16 mouse cellular contexts compared by ENCODE assay signal in the genomic region with DNA sequence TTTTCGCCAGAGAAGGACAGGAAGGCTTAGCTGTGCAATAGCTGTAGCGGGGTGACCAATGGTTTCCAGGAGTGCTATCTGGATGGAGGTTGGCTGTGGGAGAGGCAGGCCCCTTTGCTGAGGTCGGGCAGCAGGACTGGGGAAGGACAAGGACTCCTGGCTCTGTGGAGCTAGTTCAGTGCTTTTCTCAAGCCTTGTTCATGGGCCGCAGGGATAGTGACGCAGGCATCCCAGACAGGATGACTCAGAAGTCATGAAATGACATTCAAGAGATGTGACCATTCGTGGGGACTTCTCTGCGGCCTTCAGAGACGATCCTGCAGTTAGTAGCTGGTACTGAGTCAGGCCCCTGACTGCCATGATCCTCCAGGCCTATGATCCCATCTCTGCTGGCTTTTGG. TPM values are rescaled to one million over a fixed set of nuclear protein-coding genes. Genes with fewer than 3 reads are reported as not detected.
"Had no signal": no experiment of that assay in that cellular context is flagged by ENCODE, and none has a peak within 500 bp of the region (broad histone marks: within the 10 kb centered on the region; RNA-seq: fewer than 3 reads in every experiment).

No protein-coding gene starts in this region.

- ATAC-seq: liver, postnatal 0 days had no signal

- H3K27me3 ChIP-seq: limb, embryonic 12.5 days; liver, embryonic 13.5 days; lung, embryonic 15.5 days; midbrain, embryonic 15.5 days; neural tube, embryonic 12.5 days had no signal

- H3K36me3 ChIP-seq: limb, embryonic 12.5 days; liver, embryonic 13.5 days; lung, embryonic 15.5 days; midbrain, embryonic 15.5 days; neural tube, embryonic 12.5 days had no signal

- H3K9me3 ChIP-seq: limb, embryonic 12.5 days; liver, embryonic 13.5 days; lung, embryonic 15.5 days; megakaryocyte, embryonic 14.5 days; midbrain, embryonic 15.5 days; neural tube, embryonic 12.5 days had no signal

- H3K4me2 ChIP-seq: limb, embryonic 12.5 days; liver, embryonic 13.5 days; lung, embryonic 15.5 days; midbrain, embryonic 11.5 days; midbrain, embryonic 15.5 days; neural tube, embryonic 12.5 days had no signal

- H3K4me3 ChIP-seq: limb, embryonic 12.5 days; liver, embryonic 13.5 days; lung, embryonic 15.5 days; megakaryocyte, embryonic 14.5 days; midbrain, embryonic 15.5 days; neural tube, embryonic 12.5 days had no signal

- H3K4me1 ChIP-seq: limb, embryonic 12.5 days; liver, embryonic 13.5 days; lung, embryonic 15.5 days; midbrain, embryonic 15.5 days had no signal

- DNase-seq: kidney, postnatal 36 days; liver; liver, embryonic 13.5 days; liver, postnatal 0 days; lung, postnatal 14 days; right cerebral cortex, postnatal 25 days; thymus, postnatal 36 days had no signal

- H3K27ac ChIP-seq: kidney, postnatal 0 days; limb, embryonic 12.5 days; liver, embryonic 13.5 days; lung, embryonic 15.5 days; macrophage; midbrain, embryonic 15.5 days; neural tube, embryonic 12.5 days had no signal

- H3K9ac ChIP-seq: limb, embryonic 12.5 days; liver, embryonic 13.5 days; liver, postnatal 0 days; lung, embryonic 15.5 days; midbrain, embryonic 15.5 days; neural tube, embryonic 12.5 days had no signal

RNA-seq across cellular contexts. Expression of a gene that starts 13.7 kb away (rescaled TPM):
- total RNA-seq: monocyte, adult 5-6 weeks had no signal

RNA-seq across cellular contexts. Expression of a gene that starts 29.0 kb away (rescaled TPM):
- total RNA-seq: monocyte, adult 5-6 weeks had no signal
- polyA plus RNA-seq: macrophage had no signal
